Mouse (Mus musculus) forebrain, embryonic 14.5 days (tissue): ENCODE measurements around the gene Ran. TPM values are rescaled to one million over a fixed set of nuclear protein-coding genes. Genes with fewer than 3 reads are reported as not detected.

Experiments
- ATAC-seq: fragments of 200-750 bp; cut with Nextera tagmentation; 2 replicates; pipeline ENCODE4 v1.8.0; 2017; ENCODE audit warnings: mild to moderate bottlenecking, moderate library complexity
- DNase-seq: peaks from one replicate; pipeline ENCODE4 v3.0.0-alpha.2; 2015; ENCODE audit warnings: low spot score
- H3K27ac ChIP-seq: fragments of 300-500 bp; sonication (generic); 2 replicates; pipeline ENCODE4 v1.5.1; 2014; ENCODE audit warnings: low read depth, mild to moderate bottlenecking, control low read depth, low read length, moderate library complexity
- H3K27me3 ChIP-seq: fragments of 300-500 bp; sonication (generic); replicated peaks from 2 replicates; pipeline ENCODE4 v1.6.1; 2014; ENCODE audit warnings: low read length, control low read depth, mixed read lengths; ENCODE audit not compliant: control insufficient read depth, insufficient read depth
- H3K36me3 ChIP-seq: fragments of 300-500 bp; sonication (generic); 2 replicates; pipeline ENCODE4 v1.6.1; 2014; ENCODE audit warnings: low read length, control low read depth; ENCODE audit not compliant: control insufficient read depth, insufficient read depth
- H3K4me1 ChIP-seq: fragments of 300-500 bp; sonication (generic); 2 replicates; pipeline ENCODE4 v1.6.1; 2014; ENCODE audit warnings: antibody characterized with exemption, low read length, control low read depth; ENCODE audit not compliant: control insufficient read depth, insufficient read depth
- H3K4me2 ChIP-seq: fragments of 300-500 bp; sonication (generic); 2 replicates; pipeline ENCODE4 v1.6.1; 2014; ENCODE audit warnings: mild to moderate bottlenecking, control low read depth, low read length
- H3K4me3 ChIP-seq: fragments of 300-500 bp; sonication (generic); 2 replicates; pipeline ENCODE4 v1.5.1; 2014; ENCODE audit warnings: low read depth, low read length, control low read depth
- H3K9ac ChIP-seq: fragments of 300-500 bp; sonication (generic); 2 replicates; pipeline ENCODE4 v1.6.1; 2014; ENCODE audit warnings: mild to moderate bottlenecking, low read length, control low read depth, moderate library complexity
- H3K9me3 ChIP-seq: fragments of 300-500 bp; sonication (generic); replicated peaks from 2 replicates; pipeline ENCODE4 v1.6.1; 2016; ENCODE audit warnings: low read length, control low read depth, mixed read lengths; ENCODE audit not compliant: control insufficient read depth
- WGBS: fragments of 180-500 bp; shearing (Covaris S2); extraction: QIAGEN DNeasy Blood & Tissue Kit; methylation state at CpG from one replicate; pipeline ENCODE4 v1.1.7; 2014; 5-methylcytosine and 5-hydroxymethylcytosine counted together
- polyA plus RNA-seq: library from polyadenylated mRNA; unstranded; fragments of >200 nt; fragmentation: Nextera tagmentation; extraction: Ambion mirVana; gene quantifications from 2 replicates; pipeline ENCODE4 v1.2.1, GENCODE M21; 2014

The Ran gene
- polyA plus RNA-seq, 1 experiment from 2014 or later, result 632 TPM

- Histone ChIP-seq H3K9me3 (no peaks in the 10 kb centered on the region), H3K27ac (peak within 1 kb of the TSS; percentile 44; the same call in 1 of the 2 replicates), H3K4me1 (no peaks in the 10 kb centered on the region), H3K4me3 (peak within 1 kb of the TSS; percentile 64), H3K27me3 (no peaks in the 10 kb centered on the region), H3K9ac (peak within 1 kb of the TSS; percentile 82), H3K4me2 (peak within 1 kb of the TSS; percentile 80), H3K36me3 (0 out of 2 replicates have a peak, but pooled peaks cover 4% of the 10 kb centered on the region)
- peak; percentile 92 for ATAC-seq
- DNase-seq, result peak; percentile 92
- WGBS, result 2% methylated on average over 39 of the region's 39 CpGs
Measured at GRCm38 (mm10) chr5:129008412-129008826, 11.4 kb upstream of the Ran start, which contains the start of gene Stx2. Stx2 (minus strand) TSS chr5:129008574.

DNA sequence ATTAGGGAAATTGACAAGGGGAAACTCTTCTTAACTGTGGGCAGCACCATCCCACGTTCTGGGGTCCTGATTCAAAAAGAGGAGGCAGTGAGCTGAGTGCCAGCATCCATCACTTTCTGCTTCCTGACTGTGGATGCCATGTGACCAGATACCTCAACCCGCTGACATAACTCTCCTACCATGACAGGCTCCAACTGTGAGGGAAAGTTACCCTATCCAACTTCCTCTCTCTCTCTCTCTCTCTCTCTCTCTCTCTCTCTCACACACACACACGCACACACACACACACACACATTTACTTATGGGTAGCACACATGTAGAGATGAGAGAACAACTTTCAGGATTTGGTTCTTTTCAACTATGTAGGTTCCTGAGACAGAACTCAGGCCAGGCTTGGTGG lies 10.3 kb upstream of the Ran start:
- Histone ChIP-seq H3K4me1 (no peaks in the 10 kb centered on the region), H3K27me3 (no peaks in the 10 kb centered on the region), H3K36me3 (0 out of 2 replicates have a peak, but pooled peaks cover 4% of the 10 kb centered on the region), H3K4me2 (no peak overlapping the region), H3K9me3 (no peaks in the 10 kb centered on the region), H3K27ac (no peak overlapping the region), H3K4me3 (no peak overlapping the region), H3K9ac (no peak overlapping the region)
- WGBS, result 82% methylated on average over 3 of the region's 3 CpGs
- no peak for ATAC-seq
- DNase-seq, result no peak

GRCm38 (mm10) chr5:129010937-129011336 lies 8.9 kb upstream of the Ran start:
- H3K9ac ChIP-seq, result no peak overlapping the region
- H3K4me1 ChIP-seq, result no peaks in the 10 kb centered on the region
- DNase-seq, result no peak
- 84% methylated on average over 2 of the region's 2 CpGs for WGBS
- H3K9me3 ChIP-seq, result no peaks in the 10 kb centered on the region
- no peak overlapping the region for H3K4me3 ChIP-seq
- H3K27me3 ChIP-seq, result no peaks in the 10 kb centered on the region
- H3K36me3 ChIP-seq, result no peaks in the 10 kb centered on the region
- H3K4me2 ChIP-seq, result no peak overlapping the region
- no peak overlapping the region for H3K27ac ChIP-seq
- no peak for ATAC-seq

DNA sequence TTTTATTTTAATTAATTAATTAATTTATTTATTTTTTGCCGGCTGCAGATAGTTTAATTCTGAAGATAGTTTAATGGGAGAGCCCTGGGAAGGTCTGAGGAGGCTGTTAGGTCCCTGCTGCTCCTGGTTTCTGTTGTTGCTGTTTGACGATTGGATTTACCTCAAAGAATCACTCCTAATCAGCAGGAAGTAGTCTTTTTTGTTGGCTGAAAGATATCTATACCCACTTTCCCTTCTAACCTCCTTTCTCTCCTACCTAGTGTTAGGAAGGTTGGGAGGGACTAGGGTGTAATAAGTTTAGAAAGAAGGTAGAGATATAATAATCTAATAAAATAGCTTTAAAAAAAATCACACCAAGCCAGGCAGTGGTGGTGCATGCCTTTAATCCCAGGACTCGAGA lies 4.8 kb upstream of the Ran start:
- Histone ChIP-seq H3K27ac (no peak overlapping the region), H3K27me3 (no peaks in the 10 kb centered on the region), H3K4me2 (no peak overlapping the region), H3K4me1 (peaks cover 9% of the 10 kb centered on the region; the same call in 1 of the 2 replicates), H3K36me3 (no peaks in the 10 kb centered on the region), H3K9ac (no peak overlapping the region), H3K9me3 (no peaks in the 10 kb centered on the region), H3K4me3 (no peak overlapping the region)
- no peak for ATAC-seq
- DNase-seq, result no peak
- 72% methylated on average over 3 of the region's 3 CpGs for WGBS

- Histone ChIP-seq H3K4me2 (no peak overlapping the region), H3K4me3 (no peak overlapping the region), H3K9ac (no peak overlapping the region), H3K9me3 (no peaks in the 10 kb centered on the region), H3K36me3 (no peaks in the 10 kb centered on the region), H3K27me3 (no peaks in the 10 kb centered on the region), H3K4me1 (peaks cover 9% of the 10 kb centered on the region; the same call in 1 of the 2 replicates), H3K27ac (no peak overlapping the region)
- WGBS, result 88% methylated on average over 5 of the region's 5 CpGs
- no peak for DNase-seq
- no peak for ATAC-seq
Measured at GRCm38 (mm10) chr5:129015540-129015939, 4.3 kb upstream of the Ran start.

DNA sequence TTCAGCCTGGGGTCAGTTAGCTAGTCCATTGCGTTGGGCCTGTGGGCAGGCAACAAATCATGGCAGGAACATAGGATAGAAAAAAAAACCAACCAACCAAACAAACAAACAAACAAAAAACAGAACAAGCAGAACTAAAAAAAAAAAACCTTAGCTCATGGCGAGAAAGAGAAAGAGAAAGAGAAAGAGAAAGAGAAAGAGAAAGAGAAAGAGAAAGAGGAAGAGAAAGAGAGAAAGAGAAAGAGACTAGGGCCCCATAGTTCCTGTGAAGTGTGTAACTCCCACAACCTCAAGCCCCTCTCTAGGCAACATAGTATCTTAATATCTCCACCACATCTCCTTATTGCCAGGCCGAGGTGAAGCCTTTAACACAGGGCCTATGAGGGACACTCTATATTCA lies 3.5 kb upstream of the Ran start:
- Histone ChIP-seq H3K36me3 (peaks cover 2% of the 10 kb centered on the region; the same call in 1 of the 2 replicates), H3K4me3 (no peak overlapping the region), H3K4me2 (no peak overlapping the region), H3K4me1 (peaks cover 11% of the 10 kb centered on the region; the same call in 1 of the 2 replicates), H3K9me3 (no peaks in the 10 kb centered on the region), H3K9ac (no peak overlapping the region), H3K27me3 (no peaks in the 10 kb centered on the region), H3K27ac (no peak overlapping the region)
- DNase-seq (no peak), ATAC-seq (no peak)
- 95% methylated on average over 3 of the region's 3 CpGs for WGBS

DNA sequence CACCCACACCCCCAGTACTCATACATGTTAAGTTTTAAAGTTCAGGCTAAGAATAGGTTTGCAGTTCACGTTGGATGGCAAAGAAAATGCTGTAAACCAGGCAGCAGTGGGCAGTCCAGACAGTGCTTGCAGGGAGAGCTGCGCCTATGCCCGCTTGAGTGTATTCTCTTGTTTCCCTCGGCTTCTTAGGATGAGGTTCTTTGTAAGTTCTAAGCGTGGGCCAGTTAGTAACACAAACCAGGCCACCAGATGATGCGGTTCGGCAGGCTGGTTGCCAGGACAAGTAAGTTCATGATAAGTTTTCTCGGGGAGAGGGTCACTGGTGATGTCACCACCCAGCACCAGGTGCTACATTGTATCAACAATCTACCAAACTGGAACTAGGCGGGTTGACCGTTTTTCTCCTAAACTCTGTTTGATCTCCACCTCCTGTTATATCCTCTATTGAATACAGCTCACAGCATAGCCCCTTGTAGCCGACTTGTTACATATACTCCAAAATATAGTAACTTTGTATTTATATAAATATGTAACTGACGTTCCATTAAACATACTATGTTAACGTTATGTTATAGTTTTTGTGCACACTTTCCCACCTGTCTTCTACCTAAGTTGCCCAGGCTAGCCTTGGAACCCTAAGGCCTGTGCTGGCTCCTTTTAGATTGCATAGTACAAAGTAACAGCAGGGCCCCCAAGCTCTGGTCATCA lies 933 bp upstream of the Ran start:
- H3K4me2 ChIP-seq, result peak overlapping the region; percentile 92
- H3K9ac ChIP-seq, result peak overlapping the region; percentile 76
- no peak for DNase-seq
- 87% methylated on average over 13 of the region's 13 CpGs for WGBS
- H3K36me3 ChIP-seq, result peaks cover 20% of the 10 kb centered on the region
- no peak; the same call in 1 of the 2 replicates for ATAC-seq
- peak overlapping the region; percentile 94 for H3K4me3 ChIP-seq
- no peaks in the 10 kb centered on the region for H3K9me3 ChIP-seq
- no peaks in the 10 kb centered on the region for H3K27me3 ChIP-seq
- peaks cover 17% of the 10 kb centered on the region; the same call in 1 of the 2 replicates for H3K4me1 ChIP-seq
- H3K27ac ChIP-seq, result peak overlapping the region; percentile 98

- Histone ChIP-seq H3K4me3 (peak overlapping the region; percentile 94), H3K4me2 (peak overlapping the region; percentile 92), H3K9me3 (no peaks in the 10 kb centered on the region), H3K27ac (peak overlapping the region; percentile 97), H3K36me3 (peaks cover 33% of the 10 kb centered on the region), H3K9ac (peak overlapping the region; percentile 96), H3K27me3 (no peaks in the 10 kb centered on the region), H3K4me1 (peaks cover 17% of the 10 kb centered on the region; the same call in 1 of the 2 replicates)
- WGBS, result under 1% methylated on average over 32 of the region's 56 CpGs
- ATAC-seq (peak; percentile 83), DNase-seq (no peak)
Measured at GRCm38 (mm10) chr5:129020300-129020668, 415 bp downstream of the Ran start.

- Histone ChIP-seq H3K36me3 (peaks cover 36% of the 10 kb centered on the region), H3K4me2 (peak overlapping the region; percentile 92), H3K27ac (peak overlapping the region; percentile 97), H3K4me3 (peak overlapping the region; percentile 94), H3K9ac (peak overlapping the region; percentile 96), H3K9me3 (no peaks in the 10 kb centered on the region), H3K4me1 (peaks cover 17% of the 10 kb centered on the region; the same call in 1 of the 2 replicates), H3K27me3 (no peaks in the 10 kb centered on the region)
- WGBS, result 9% methylated on average over 28 of the region's 28 CpGs
- peak; percentile 4; the same call in 1 of the 2 replicates for ATAC-seq
- DNase-seq, result peak; percentile 19
Measured at GRCm38 (mm10) chr5:129020731-129021130, 862 bp downstream of the Ran start.
